Mouse (Mus musculus): ENCODE results near the gene Cdpf1. TPM values are rescaled to one million over a fixed set of nuclear protein-coding genes. Genes with fewer than 3 reads are reported as not detected.
"Not testable (repeated sequence)": the region's sequence is repeated elsewhere in the genome, so short reads cannot be mapped to it uniquely, and the experiment has no call there.

Gene Cdpf1
- polyA plus RNA-seq, 1 experiment from 2014 or later, result 35.6 TPM

DNA sequence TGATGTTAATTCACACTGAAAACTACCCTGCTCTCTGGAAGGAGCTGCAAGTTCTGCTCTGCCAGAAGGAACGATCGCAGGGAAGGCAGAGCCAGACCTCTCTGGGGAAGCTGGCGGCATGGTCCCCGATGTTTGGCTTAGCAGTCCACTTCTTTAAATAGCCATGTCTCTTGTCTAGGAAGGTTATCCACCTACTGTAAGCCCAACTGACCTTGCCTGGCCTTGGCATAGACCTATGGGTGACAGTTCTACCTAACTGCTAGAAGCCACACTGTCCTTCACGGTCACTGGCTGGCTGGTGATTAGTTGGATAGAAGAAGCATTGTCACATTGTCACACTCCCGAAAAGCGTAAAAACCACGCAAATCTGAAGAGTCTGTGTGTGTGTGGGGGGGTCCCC is 12.8 kb downstream of the Cdpf1 start:
- Histone ChIP-seq H3K27ac (no peak overlapping the region), H3K9me3 (replicated peaks) (no peaks in the 10 kb centered on the region), H3K4me1 (no peaks in the 10 kb centered on the region), H3K36me3 (no peaks in the 10 kb centered on the region), H3K27me3 (ENCODE audit: low read depth, poor library complexity, severe bottlenecking) (no peaks in the 10 kb centered on the region), H3K4me3 (no peak overlapping the region)
- no peak for DNase-seq (ENCODE audit: low spot score)
- 93% methylated on average over 8 of the region's 8 CpGs for WGBS

DNA sequence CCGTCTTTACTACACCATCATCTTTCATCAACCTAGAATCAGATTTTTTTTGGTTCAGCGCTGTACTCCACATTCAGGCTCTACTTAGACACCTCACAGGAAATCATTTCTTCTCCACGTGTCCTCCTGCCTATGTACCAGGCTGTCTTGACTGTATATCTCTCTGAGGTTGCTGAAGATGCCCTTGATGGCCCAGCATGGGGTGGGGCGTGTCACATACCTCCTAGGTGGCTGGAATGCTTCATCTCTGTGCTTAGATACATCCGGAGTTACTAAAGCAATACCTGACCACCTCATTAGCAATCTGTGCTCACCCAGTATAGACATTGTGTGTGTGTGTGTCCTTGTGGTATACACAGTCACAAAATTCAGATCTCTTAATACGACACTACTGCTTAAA is 16.0 kb downstream of the Cdpf1 start:
- no peak overlapping the region for H3K4me3 ChIP-seq
- no peaks in the 10 kb centered on the region for H3K9me3 ChIP-seq (replicated peaks)
- H3K36me3 ChIP-seq, result no peaks in the 10 kb centered on the region
- DNase-seq (ENCODE audit: low spot score), result no peak
- H3K27me3 ChIP-seq (ENCODE audit: low read depth, poor library complexity, severe bottlenecking), result no peaks in the 10 kb centered on the region
- no peaks in the 10 kb centered on the region for H3K4me1 ChIP-seq
- no peak overlapping the region for H3K27ac ChIP-seq
- WGBS, result 80% methylated on average over 6 of the region's 6 CpGs

DNA sequence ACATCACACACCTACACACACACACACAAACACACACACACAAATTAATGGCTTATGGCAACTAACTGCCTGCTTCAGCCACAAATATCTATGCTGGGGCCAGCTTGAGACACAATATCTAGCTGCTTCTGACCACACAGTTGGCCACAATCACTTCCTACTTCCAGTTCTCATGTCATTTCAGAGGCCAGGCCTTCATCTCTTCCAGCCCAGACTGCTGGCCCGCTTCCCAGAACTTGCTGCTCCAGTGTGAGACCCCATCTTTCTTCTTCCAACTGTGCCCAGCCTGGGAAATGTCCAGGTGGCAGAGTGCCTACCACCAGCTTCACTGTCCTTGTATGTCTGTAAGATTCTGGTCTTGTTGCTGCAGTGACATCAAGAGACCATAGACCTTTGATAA is 18.7 kb downstream of the Cdpf1 start:
- no peaks in the 10 kb centered on the region for H3K27me3 ChIP-seq (ENCODE audit: low read depth, poor library complexity, severe bottlenecking)
- no peak overlapping the region for H3K4me3 ChIP-seq
- no peaks in the 10 kb centered on the region for H3K9me3 ChIP-seq (replicated peaks)
- H3K36me3 ChIP-seq, result no peaks in the 10 kb centered on the region
- DNase-seq (ENCODE audit: low spot score), result no peak
- peaks cover 5% of the 10 kb centered on the region; the same call in 1 of the 2 replicates for H3K4me1 ChIP-seq
- WGBS, result 81% methylated on average over 1 of the region's 1 CpGs
- no peak overlapping the region for H3K27ac ChIP-seq

DNA sequence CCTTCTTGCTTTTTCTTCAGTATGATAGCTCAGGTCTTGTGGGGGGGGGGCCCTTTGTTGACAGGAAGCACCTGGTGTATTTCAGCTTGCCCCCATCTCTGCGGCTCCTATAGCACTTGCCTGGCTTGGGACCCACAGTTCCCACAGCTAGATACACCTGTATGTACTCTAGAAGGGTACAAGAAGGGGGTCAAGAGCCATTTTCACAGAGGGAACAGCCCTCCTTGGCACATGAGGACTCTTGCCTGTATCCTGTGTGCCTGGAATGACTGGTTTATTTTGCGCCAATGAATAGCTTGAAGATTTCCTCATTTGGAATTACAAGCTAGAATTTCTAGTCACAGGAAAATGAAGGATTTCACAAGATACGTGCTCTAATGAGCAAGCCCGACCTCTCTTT is 20.0 kb downstream of the Cdpf1 start:
- WGBS, result 85% methylated on average over 4 of the region's 4 CpGs
- H3K4me3 ChIP-seq, result no peak overlapping the region
- no peaks in the 10 kb centered on the region for H3K9me3 ChIP-seq (replicated peaks)
- no peak overlapping the region for H3K27ac ChIP-seq
- H3K4me1 ChIP-seq, result peaks cover 5% of the 10 kb centered on the region; the same call in 1 of the 2 replicates
- H3K27me3 ChIP-seq (ENCODE audit: low read depth, poor library complexity, severe bottlenecking), result no peaks in the 10 kb centered on the region
- H3K36me3 ChIP-seq, result no peaks in the 10 kb centered on the region
- no peak for DNase-seq (ENCODE audit: low spot score)

DNA sequence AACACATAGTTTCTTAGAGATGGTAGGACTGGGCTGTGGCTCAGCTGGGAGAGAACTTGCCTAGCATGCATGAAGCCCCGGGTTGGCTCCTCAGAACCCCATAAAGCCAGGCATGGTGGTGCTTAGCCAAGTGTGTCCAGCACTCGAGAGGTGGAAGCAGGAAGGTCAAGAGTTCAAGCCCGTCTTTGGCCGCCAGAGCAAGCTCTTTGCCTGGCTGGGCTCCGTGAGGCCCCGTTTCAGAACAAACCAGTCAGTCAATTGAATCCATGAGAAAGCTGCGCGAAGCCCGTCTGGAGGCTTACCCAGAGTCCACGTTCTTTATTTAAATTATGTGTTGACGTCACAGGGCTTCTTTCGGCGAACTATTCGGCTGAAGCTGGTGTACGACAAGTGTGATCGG is 22.9 kb downstream of the Cdpf1 start:
- H3K27me3 ChIP-seq (ENCODE audit: low read depth, poor library complexity, severe bottlenecking), result no peaks in the 10 kb centered on the region
- peaks cover 5% of the 10 kb centered on the region; the same call in 1 of the 2 replicates for H3K4me1 ChIP-seq
- WGBS, result 80% methylated on average over 16 of the region's 16 CpGs
- no peaks in the 10 kb centered on the region for H3K36me3 ChIP-seq
- no peak overlapping the region for H3K27ac ChIP-seq
- DNase-seq (ENCODE audit: low spot score), result no peak
- no peaks in the 10 kb centered on the region for H3K9me3 ChIP-seq (replicated peaks)
- H3K4me3 ChIP-seq, result no peak overlapping the region

DNA sequence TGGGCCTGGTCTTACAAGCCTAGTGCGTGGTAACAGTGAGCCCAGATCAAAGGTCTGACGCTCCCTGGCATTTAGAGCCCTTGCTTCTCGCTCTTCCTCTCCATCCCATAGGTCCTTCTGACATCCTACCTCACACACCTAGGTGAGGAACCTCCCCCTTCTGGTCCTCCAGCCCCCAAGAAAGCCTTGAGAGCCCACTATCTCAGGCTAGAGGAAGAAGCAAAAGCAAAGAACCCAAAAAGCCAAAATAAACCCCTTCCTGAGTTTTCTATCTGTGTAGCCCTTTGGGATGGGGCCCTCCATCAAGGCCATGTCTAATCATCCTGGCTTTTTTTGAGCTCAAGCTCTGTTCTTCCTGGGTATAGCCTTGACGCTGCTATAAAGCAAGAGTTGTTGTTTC is 23.4 kb downstream of the Cdpf1 start:
- WGBS, result 82% methylated on average over 4 of the region's 4 CpGs
- Histone ChIP-seq H3K4me1 (peaks cover 5% of the 10 kb centered on the region; the same call in 1 of the 2 replicates), H3K27ac (no peak overlapping the region), H3K36me3 (no peaks in the 10 kb centered on the region), H3K27me3 (ENCODE audit: low read depth, poor library complexity, severe bottlenecking) (no peaks in the 10 kb centered on the region), H3K9me3 (replicated peaks) (no peaks in the 10 kb centered on the region), H3K4me3 (no peak overlapping the region)
- DNase-seq (ENCODE audit: low spot score), result no peak

DNA sequence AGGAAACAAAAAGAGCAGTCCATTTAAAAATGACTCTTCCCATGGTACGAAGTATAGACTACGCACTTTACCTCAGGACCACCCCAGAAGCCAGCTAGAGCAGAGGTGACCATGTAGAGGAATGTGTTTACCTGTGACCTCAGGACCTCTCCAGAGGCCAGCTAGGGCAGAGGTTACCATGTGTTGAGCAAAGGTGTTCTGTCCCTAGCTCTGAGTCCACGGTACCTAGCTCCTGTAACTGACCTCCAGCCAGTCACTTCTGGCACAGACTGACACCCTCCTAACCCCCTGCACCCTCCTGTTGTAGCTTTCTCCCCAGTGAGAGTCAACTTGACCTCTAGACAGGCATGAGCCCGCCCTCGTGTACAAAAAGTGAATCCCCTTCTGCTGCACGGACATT is 24.0 kb downstream of the Cdpf1 start:
- Histone ChIP-seq H3K4me1 (peaks cover 5% of the 10 kb centered on the region; the same call in 1 of the 2 replicates), H3K27me3 (ENCODE audit: low read depth, poor library complexity, severe bottlenecking) (no peaks in the 10 kb centered on the region), H3K36me3 (no peaks in the 10 kb centered on the region), H3K4me3 (no peak overlapping the region), H3K9me3 (replicated peaks) (no peaks in the 10 kb centered on the region), H3K27ac (no peak overlapping the region)
- DNase-seq (ENCODE audit: low spot score), result no peak
- 89% methylated on average over 6 of the region's 6 CpGs for WGBS

DNA sequence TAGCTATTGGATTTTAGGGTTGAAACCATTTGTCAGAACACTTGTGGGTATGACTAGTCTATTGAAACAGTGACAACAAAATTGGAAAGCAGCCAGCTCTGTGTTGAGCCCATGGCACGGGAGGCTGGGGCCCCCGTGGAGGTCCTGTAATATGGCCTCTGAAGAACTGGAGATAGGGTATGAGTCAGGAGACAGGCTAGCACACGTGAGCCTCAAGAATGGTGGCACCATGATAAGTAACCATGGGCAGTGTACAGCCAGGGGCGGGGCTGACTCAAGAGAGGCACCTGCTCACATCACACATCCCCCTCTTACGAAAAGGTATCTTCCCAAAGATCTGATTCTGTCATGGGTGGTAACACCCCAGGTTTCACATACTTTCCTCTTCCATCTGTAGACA is 24.8 kb downstream of the Cdpf1 start:
- Histone ChIP-seq H3K27ac (no peak overlapping the region), H3K9me3 (replicated peaks) (no peaks in the 10 kb centered on the region), H3K27me3 (ENCODE audit: low read depth, poor library complexity, severe bottlenecking) (no peaks in the 10 kb centered on the region), H3K4me1 (peaks cover 5% of the 10 kb centered on the region; the same call in 1 of the 2 replicates), H3K36me3 (no peaks in the 10 kb centered on the region), H3K4me3 (no peak overlapping the region)
- DNase-seq (ENCODE audit: low spot score), result no peak
- 80% methylated on average over 5 of the region's 5 CpGs for WGBS

DNA sequence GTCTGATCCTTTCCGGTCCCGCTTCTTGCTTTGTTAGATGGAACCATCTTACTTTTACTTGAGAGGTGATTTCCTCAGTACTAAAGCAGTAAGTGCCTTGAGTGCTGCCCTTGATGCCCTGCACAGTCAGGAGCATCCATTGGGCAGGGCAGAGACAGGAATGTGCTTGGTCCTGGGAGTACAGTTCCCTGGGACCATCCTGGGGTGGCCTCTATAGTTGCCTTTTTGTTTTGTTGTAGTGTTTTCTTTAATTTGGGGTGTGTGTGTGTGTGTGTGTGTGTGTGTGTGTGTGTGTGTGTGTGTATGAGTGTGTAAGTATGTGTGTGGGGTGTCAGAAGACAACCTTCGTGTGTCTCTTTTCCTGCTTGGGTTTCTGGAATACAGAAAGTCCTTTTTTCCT is 27.2 kb downstream of the Cdpf1 start:
- 85% methylated on average over 3 of the region's 3 CpGs for WGBS
- no peaks in the 10 kb centered on the region for H3K27me3 ChIP-seq (ENCODE audit: low read depth, poor library complexity, severe bottlenecking)
- no peaks in the 10 kb centered on the region for H3K9me3 ChIP-seq (replicated peaks)
- H3K4me3 ChIP-seq, result no peak overlapping the region
- no peak overlapping the region for H3K27ac ChIP-seq
- no peaks in the 10 kb centered on the region for H3K36me3 ChIP-seq
- no peak for DNase-seq (ENCODE audit: low spot score)
- H3K4me1 ChIP-seq, result peaks cover 5% of the 10 kb centered on the region; the same call in 1 of the 2 replicates

DNA sequence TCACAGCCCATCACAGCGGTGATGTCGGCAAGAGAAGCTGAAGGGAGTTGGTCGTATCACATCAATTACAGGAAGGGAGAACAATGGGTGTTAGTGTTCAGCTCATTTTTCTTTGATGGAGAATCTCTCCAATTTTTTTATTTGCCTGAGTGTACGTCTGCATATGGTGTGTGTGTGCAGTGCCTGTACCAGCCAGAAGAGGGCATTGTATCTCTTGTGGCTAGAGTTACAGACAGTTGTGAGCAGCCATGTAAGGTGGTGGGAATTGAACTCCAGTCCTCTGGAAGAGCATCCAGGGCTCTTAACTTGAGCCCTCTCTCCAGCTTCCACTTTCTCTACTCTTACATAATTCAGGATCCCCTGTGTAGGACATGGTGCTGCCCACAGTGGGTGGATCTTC is 28.4 kb downstream of the Cdpf1 start:
- Histone ChIP-seq H3K27me3 (ENCODE audit: low read depth, poor library complexity, severe bottlenecking) (no peaks in the 10 kb centered on the region), H3K4me3 (no peak overlapping the region), H3K36me3 (no peaks in the 10 kb centered on the region), H3K27ac (no peak overlapping the region), H3K4me1 (no peaks in the 10 kb centered on the region), H3K9me3 (replicated peaks) (no peaks in the 10 kb centered on the region)
- DNase-seq (ENCODE audit: low spot score), result no peak
- 92% methylated on average over 4 of the region's 4 CpGs for WGBS

DNA sequence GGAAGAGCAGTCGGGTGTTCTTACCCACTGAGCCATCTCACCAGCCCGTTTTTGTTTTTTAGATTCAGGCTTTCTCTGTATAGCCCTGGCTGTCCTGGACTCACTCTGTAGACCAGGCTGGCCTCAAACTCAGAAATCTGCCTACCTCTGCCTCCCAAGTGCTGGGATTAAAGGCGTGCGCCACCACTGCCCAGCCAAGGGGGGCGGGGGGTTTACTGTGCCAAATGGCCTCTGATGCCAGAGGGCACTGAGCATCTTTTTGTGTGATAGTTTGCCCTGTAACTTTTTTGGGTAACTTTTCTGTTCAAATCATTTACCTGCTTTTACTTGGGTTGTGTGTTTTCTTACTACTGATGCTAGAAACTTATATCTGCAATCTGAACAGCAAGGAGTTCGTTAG is 32.6 kb downstream of the Cdpf1 start:
- 87% methylated on average over 6 of the region's 6 CpGs for WGBS

DNA sequence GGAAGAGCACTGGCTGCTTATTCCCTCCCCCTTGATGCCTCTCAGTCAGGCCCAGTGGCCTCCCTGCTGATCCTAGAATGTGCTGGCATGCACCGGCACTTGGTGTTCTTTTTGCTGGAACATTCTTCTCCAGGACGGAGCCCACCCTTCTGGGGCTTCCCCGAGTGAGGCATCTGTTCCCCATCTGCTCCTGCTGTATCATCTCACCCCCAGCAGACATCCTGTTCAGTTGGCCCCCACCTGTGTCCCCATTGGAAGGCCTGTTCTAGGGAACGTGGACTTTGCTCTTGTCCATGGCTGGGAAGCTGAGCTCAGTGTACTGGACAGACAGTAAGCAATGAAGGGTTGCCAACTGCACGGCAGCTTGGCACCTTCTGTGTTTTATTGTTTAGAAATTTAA is 34.7 kb downstream of the Cdpf1 start:
- H3K4me1 ChIP-seq, result no peaks in the 10 kb centered on the region
- DNase-seq (ENCODE audit: low spot score), result no peak
- H3K9me3 ChIP-seq (replicated peaks), result no peaks in the 10 kb centered on the region
- no peak overlapping the region for H3K4me3 ChIP-seq
- H3K27ac ChIP-seq, result no peak overlapping the region
- 89% methylated on average over 5 of the region's 5 CpGs for WGBS
- no peaks in the 10 kb centered on the region for H3K27me3 ChIP-seq (ENCODE audit: low read depth, poor library complexity, severe bottlenecking)
- no peaks in the 10 kb centered on the region for H3K36me3 ChIP-seq

More for the DNA sequence above, 32.6 kb downstream of the Cdpf1 start:
- not testable (repeated sequence) for H3K27ac ChIP-seq; H3K4me1 ChIP-seq; DNase-seq (ENCODE audit: low spot score); H3K27me3 ChIP-seq (ENCODE audit: low read depth, poor library complexity, severe bottlenecking); H3K4me3 ChIP-seq; H3K36me3 ChIP-seq; H3K9me3 ChIP-seq (replicated peaks)

DNA sequence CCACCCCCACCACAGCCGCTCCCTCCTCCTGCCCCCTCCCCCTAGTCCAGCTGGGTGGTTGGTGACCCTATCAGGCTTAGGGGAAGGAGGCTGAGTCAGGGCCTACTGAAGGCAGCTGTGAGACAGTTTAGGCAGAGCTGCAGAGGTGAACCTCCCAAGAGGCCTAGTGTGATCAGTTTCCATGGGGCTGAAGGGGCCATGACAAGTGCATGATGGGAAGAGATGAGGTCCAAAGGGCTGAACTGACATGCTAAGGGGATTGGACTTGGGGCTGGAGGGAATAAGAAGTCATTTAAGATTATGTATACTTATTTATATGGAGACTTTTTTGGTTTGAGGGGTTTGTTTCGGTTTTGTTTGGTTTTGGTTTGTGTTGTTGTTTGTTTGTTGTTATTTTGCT is 35.3 kb downstream of the Cdpf1 start:
- Histone ChIP-seq H3K36me3 (no peaks in the 10 kb centered on the region), H3K9me3 (replicated peaks) (no peaks in the 10 kb centered on the region), H3K27me3 (ENCODE audit: low read depth, poor library complexity, severe bottlenecking) (no peaks in the 10 kb centered on the region), H3K4me1 (no peaks in the 10 kb centered on the region), H3K27ac (no peak overlapping the region), H3K4me3 (no peak overlapping the region)
- no peak for DNase-seq (ENCODE audit: low spot score)
- 86% methylated on average over 2 of the region's 2 CpGs for WGBS

DNA sequence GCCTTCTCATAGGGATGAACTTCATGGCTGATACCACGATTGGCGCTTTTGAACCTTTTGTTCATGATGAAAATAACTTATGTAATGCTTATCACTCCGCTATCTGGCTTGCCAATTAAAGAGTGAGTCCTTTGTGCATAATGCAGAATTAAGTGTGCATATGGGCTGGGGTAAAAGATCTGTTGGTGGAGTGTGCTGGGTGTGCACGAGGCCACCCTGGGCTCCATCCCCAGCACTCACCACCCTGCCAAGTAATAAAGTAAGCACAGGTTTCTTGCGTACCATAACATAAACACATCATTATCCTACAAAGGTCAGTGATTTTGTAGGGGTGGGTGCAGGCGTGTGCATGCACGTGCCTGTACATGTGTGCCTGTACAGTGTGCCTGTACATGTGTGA is 36.5 kb downstream of the Cdpf1 start:
- no peaks in the 10 kb centered on the region for H3K4me1 ChIP-seq
- no peaks in the 10 kb centered on the region for H3K9me3 ChIP-seq (replicated peaks)
- H3K27me3 ChIP-seq (ENCODE audit: low read depth, poor library complexity, severe bottlenecking), result no peaks in the 10 kb centered on the region
- WGBS, result 88% methylated on average over 7 of the region's 7 CpGs
- no peak for DNase-seq (ENCODE audit: low spot score)
- no peak overlapping the region for H3K4me3 ChIP-seq
- no peak overlapping the region for H3K27ac ChIP-seq
- no peaks in the 10 kb centered on the region for H3K36me3 ChIP-seq

All from limb, embryonic 10.5 days (tissue).